Mouse (Mus musculus) MEL (cell line): ENCODE measurements around the gene Ddrgk1. TPM values are rescaled to one million over a fixed set of nuclear protein-coding genes. Genes with fewer than 3 reads are reported as not detected.

ENCODE experiments used
- DNase-seq: peaks from one replicate; pipeline ENCODE4 v3.0.0; 2011; ENCODE audit warnings: low read depth, low spot score
- H3K27ac ChIP-seq: 2 replicates; pipeline ENCODE4 v1.5.1; 2012; ENCODE audit warnings: low read depth, mild to moderate bottlenecking, control low read depth, low read length, moderate library complexity; ENCODE audit not compliant: control insufficient read depth
- H3K27me3 ChIP-seq, 2 experiments: fragments of 150-350 bp in 1 of 2; sonication (generic) in 1 of 2; 2 replicates each; pipeline ENCODE4 v1.6.1; 2012; ENCODE audit warnings: low read length in 2 of 2, mild to moderate bottlenecking in 2 of 2, improper control_type of control experiment in 1 of 2, moderate library complexity in 1 of 2; ENCODE audit not compliant: insufficient read depth in 2 of 2, control insufficient read depth in 1 of 2
- H3K36me3 ChIP-seq, 2 experiments: 2 replicates each; pipeline ENCODE4 v1.6.1; 2012 to 2014; ENCODE audit warnings: low read length in 2 of 2, improper control_type of control experiment in 1 of 2, inconsistent platforms in 1 of 2, mild to moderate bottlenecking in 1 of 2; ENCODE audit not compliant: insufficient read depth in 2 of 2, control insufficient read depth in 1 of 2
- H3K4me1 ChIP-seq, 2 experiments: fragments of 150-350 bp in 1 of 2; sonication (generic) in 1 of 2; 2 replicates each; pipeline ENCODE4 v1.6.1; 2012; ENCODE audit warnings: low read length in 2 of 2, improper control_type of control experiment in 1 of 2, mild to moderate bottlenecking in 1 of 2; ENCODE audit not compliant: insufficient read depth in 2 of 2, control insufficient read depth in 1 of 2
- H3K4me3 ChIP-seq, 2 experiments: fragments of 150-350 bp in 1 of 2; sonication (generic) in 1 of 2; 2 replicates each; pipeline ENCODE4 v1.5.1; 2012; ENCODE audit warnings: low read depth in 2 of 2, low read length in 2 of 2, mild to moderate bottlenecking in 2 of 2, moderate library complexity in 2 of 2, control low read depth in 1 of 2, improper control_type of control experiment in 1 of 2; ENCODE audit not compliant: control insufficient read depth in 1 of 2, insufficient read depth in 1 of 2
- H3K79me2 ChIP-seq: 2 replicates; pipeline ENCODE4 v1.6.1; 2012; ENCODE audit warnings: mild to moderate bottlenecking, low read length, moderate library complexity; ENCODE audit not compliant: control insufficient read depth, poor library complexity, insufficient read depth
- H3K9ac ChIP-seq: 2 replicates; pipeline ENCODE4 v1.6.1; 2012; ENCODE audit warnings: low read depth, mild to moderate bottlenecking, control low read depth, low read length, moderate library complexity; ENCODE audit not compliant: control insufficient read depth, poor library complexity, severe bottlenecking
- H3K9me3 ChIP-seq: fragments of 150-350 bp; sonication (generic); replicated peaks from 2 replicates; pipeline ENCODE4 v1.6.1; 2012; ENCODE audit warnings: mild to moderate bottlenecking, low read length, improper control_type of control experiment, moderate library complexity; ENCODE audit not compliant: insufficient read depth
- BHLHE40 ChIP-seq: IDR thresholded peaks from 2 replicates; pipeline ENCODE4 v1.6.1; 2012; ENCODE audit warnings: low read depth, mild to moderate bottlenecking, inconsistent platforms, low read length, improper control_type of control experiment, borderline replicate concordance
- CHD1 ChIP-seq: IDR thresholded peaks from 2 replicates; pipeline ENCODE4 v1.6.1; 2012; ENCODE audit warnings: low read depth, mild to moderate bottlenecking, inconsistent platforms, low read length, improper control_type of control experiment
- CHD2 ChIP-seq: IDR thresholded peaks from 2 replicates; pipeline ENCODE4 v1.6.1; 2011; ENCODE audit warnings: low read length, improper control_type of control experiment
- CTCF ChIP-seq, 3 experiments: IDR thresholded peaks in 2 of 3; conservative IDR thresholded peaks in 1 of 3; 2 replicates each; pipeline ENCODE4 v1.5.1; 2011 to 2012; ENCODE audit warnings: low read length in 3 of 3, low read depth in 2 of 3, mild to moderate bottlenecking in 2 of 3, improper control_type of control experiment in 1 of 3, inconsistent platforms in 1 of 3, mixed read lengths in 1 of 3, moderate library complexity in 1 of 3; ENCODE audit not compliant: control insufficient read depth in 1 of 3, insufficient read depth in 1 of 3, poor library complexity in 1 of 3, severe bottlenecking in 1 of 3
- ELF1 ChIP-seq: IDR thresholded peaks from 2 replicates; pipeline ENCODE4 v1.6.1; 2014; ENCODE audit warnings: low read depth, mild to moderate bottlenecking, inconsistent platforms, low read length, improper control_type of control experiment, moderate library complexity
- EP300 ChIP-seq, 2 experiments: IDR thresholded peaks; 2 replicates each; pipeline ENCODE4 v1.6.1; 2011; ENCODE audit warnings: improper control_type of control experiment in 2 of 2, low read length in 2 of 2, low read depth in 1 of 2, mild to moderate bottlenecking in 1 of 2
- JUND ChIP-seq: IDR thresholded peaks from 2 replicates; pipeline ENCODE4 v1.6.1; 2011; ENCODE audit warnings: low read depth, mild to moderate bottlenecking, improper control_type of control experiment, low read length
- MAX ChIP-seq: IDR thresholded peaks from 2 replicates; pipeline ENCODE4 v1.6.1; 2011; ENCODE audit warnings: low read length, improper control_type of control experiment
- MXI1 ChIP-seq: IDR thresholded peaks from 2 replicates; pipeline ENCODE4 v1.6.1; 2011; ENCODE audit warnings: mild to moderate bottlenecking, low read depth, low read length, improper control_type of control experiment
- MYB ChIP-seq: IDR thresholded peaks from 2 replicates; pipeline ENCODE4 v1.6.1; 2011; ENCODE audit warnings: mild to moderate bottlenecking, low read depth, low read length, improper control_type of control experiment
- NRF1 ChIP-seq: IDR thresholded peaks from 2 replicates; pipeline ENCODE4 v1.6.1; 2014; ENCODE audit warnings: low read depth, mild to moderate bottlenecking, inconsistent platforms, low read length, improper control_type of control experiment, moderate library complexity; ENCODE audit not compliant: poor library complexity, insufficient read depth, severe bottlenecking
- POLR2AphosphoS2 ChIP-seq: IDR thresholded peaks from 2 replicates; pipeline ENCODE4 v1.6.1; 2011; ENCODE audit warnings: low read length, improper control_type of control experiment
- POLR2AphosphoS5 ChIP-seq: IDR thresholded peaks from 2 replicates; pipeline ENCODE4 v1.6.1; 2012; ENCODE audit warnings: low read depth, borderline replicate concordance, mild to moderate bottlenecking, inconsistent platforms, low read length, moderate library complexity, mixed read lengths
- SMC3 ChIP-seq: IDR thresholded peaks from 2 replicates; pipeline ENCODE4 v1.6.1; 2011; ENCODE audit warnings: low read depth, low read length, improper control_type of control experiment
- TBP ChIP-seq: IDR thresholded peaks from 2 replicates; pipeline ENCODE4 v1.8.0; 2011; ENCODE audit warnings: low read depth, low read length, improper control_type of control experiment
- TCF12 ChIP-seq: IDR thresholded peaks from 2 replicates; pipeline ENCODE4 v1.6.1; 2014; ENCODE audit warnings: low read depth, mild to moderate bottlenecking, inconsistent platforms, low read length, improper control_type of control experiment, moderate library complexity
- UBTF ChIP-seq: IDR thresholded peaks from 2 replicates; pipeline ENCODE4 v1.6.1; 2012; ENCODE audit warnings: low read depth, mild to moderate bottlenecking, inconsistent platforms, low read length, improper control_type of control experiment, moderate library complexity, borderline replicate concordance; ENCODE audit not compliant: insufficient read depth
- USF1 ChIP-seq: IDR thresholded peaks from 2 replicates; pipeline ENCODE4 v1.6.1; 2014; ENCODE audit warnings: low read depth, mild to moderate bottlenecking, inconsistent platforms, low read length, improper control_type of control experiment, moderate library complexity
- USF2 ChIP-seq, 2 experiments: IDR thresholded peaks; 2 replicates each; pipeline ENCODE4 v1.6.1; 2011 to 2012; ENCODE audit warnings: improper control_type of control experiment in 2 of 2, low read length in 2 of 2, borderline replicate concordance in 1 of 2, inconsistent platforms in 1 of 2, low read depth in 1 of 2, mild to moderate bottlenecking in 1 of 2; ENCODE audit not compliant: insufficient read depth in 1 of 2
- ZNF384 ChIP-seq: IDR thresholded peaks from 2 replicates; pipeline ENCODE4 v1.6.1; 2012; ENCODE audit warnings: low read depth, mild to moderate bottlenecking, inconsistent platforms, low read length, improper control_type of control experiment
- polyA plus RNA-seq, 2 experiments: library from polyadenylated mRNA; stranded (reverse) in 1 of 2; unstranded in 1 of 2; fragments of >175 nt in 1 of 2; fragments of >200 nt in 1 of 2; gene quantifications; 2 replicates each; pipeline versions ENCODE4 v1.2.1 to v1.2.4; 2012; ENCODE audit warnings: low replicate concordance in 2 of 2, low read depth in 1 of 2; ENCODE audit not compliant: insufficient read length in 2 of 2, insufficient read depth in 1 of 2, missing spikeins in 1 of 2
- total RNA-seq: library from RNA; depleted of rRNA; stranded (reverse); fragments of 300-350 nt; gene quantifications from 2 replicates; pipeline ENCODE4 v1.2.3, GENCODE M21; 2012

Gene Ddrgk1
- total and polyA plus RNA-seq, 3 experiments, result 52.7 to 73.6 TPM; not detected in 1

DNA sequence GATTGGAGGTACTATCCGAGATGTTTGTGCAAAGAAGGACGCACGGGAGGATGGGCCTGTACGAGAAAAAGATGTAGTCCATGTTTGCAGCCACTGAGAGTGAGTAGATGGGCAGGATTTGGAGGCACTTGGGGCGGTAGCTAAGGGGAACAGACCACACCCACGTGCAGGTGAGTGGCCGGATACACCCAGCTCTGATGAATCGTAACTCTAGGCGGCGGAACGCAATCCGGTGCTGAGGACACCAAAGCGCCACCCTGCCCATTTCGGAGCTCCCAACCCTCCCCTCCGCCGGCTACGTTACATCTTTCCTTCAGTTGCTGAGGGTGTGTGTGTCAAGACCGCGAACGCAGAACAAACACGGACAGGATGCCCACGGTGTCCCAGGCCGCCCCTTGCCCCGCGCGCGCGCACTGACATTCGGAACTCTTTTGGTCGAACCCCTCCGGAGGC, 32.3 kb upstream of the Ddrgk1 start:
- H3K79me2 ChIP-seq, result no peaks in the 10 kb centered on the region
- H3K27me3 ChIP-seq, result no peaks in the 10 kb centered on the region
- peak overlapping the region; percentile 48 for H3K9ac ChIP-seq
- peaks cover 2 to 14% of the 10 kb centered on the region in 2 experiments; a peak in 2 of 4 replicates for H3K4me1 ChIP-seq
- H3K36me3 ChIP-seq, result peaks cover 0 to 7% of the 10 kb centered on the region in 2 experiments; a peak in 2 of 4 replicates
- no peak for DNase-seq
- no peak overlapping the region for H3K27ac ChIP-seq
- no peaks in the 10 kb centered on the region for H3K9me3 ChIP-seq
- H3K4me3 ChIP-seq, result peak overlapping the region; percentile 51 to 64
- no peak for TF ChIP-seq ELF1
- no peak for TF ChIP-seq MXI1
- TF ChIP-seq JUND, result no peak
- no peak for TF ChIP-seq TBP
- no peak for TF ChIP-seq CTCF (IDR thresholded peaks at IDR 0.05 in 2 of 3, conservative IDR thresholded peaks at IDR 0.05 in 1 of 3; ENCODE audit: control insufficient read depth in 1 of 3, insufficient read depth in 1 of 3, low read depth in 2 of 3, low read length in 3 of 3, poor library complexity in 1 of 3, severe bottlenecking in 1 of 3)
- no peak for TF ChIP-seq TCF12
- TF ChIP-seq POLR2AphosphoS5, result no peak
- TF ChIP-seq UBTF, result no peak
- no peak for TF ChIP-seq CHD1
- TF ChIP-seq CHD2, result no peak

DNA sequence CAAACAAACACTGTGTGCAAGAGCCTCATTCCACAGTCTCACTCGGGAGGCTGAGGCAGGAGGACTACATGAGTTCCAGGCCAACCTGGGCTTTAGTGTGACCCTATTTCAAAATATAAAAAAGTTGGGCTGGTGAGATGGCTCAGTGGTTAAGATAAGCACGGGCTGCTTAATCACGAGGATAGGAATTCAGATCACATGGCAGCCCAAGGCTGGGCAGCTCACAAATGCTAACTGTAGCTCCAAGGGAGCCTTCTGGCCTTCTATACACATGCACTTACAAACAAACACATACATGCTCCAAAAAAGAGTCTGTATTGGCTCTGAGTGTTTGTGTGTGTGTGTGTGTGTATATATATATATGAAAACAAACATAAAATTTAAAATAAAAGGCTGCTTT, 29.1 kb upstream of the Ddrgk1 start:
- Histone ChIP-seq H3K9me3 (no peaks in the 10 kb centered on the region), H3K9ac (peak overlapping the region; percentile 18; the same call in 1 of the 2 replicates)
- TF ChIP-seq TBP (no peak), MAX (peak; percentile 68), ZNF384 (peak; percentile 38; the same call in 1 of the 2 replicates), TCF12 (0 out of 2 replicates have a peak, but pooled peaks have one; percentile 10), MYB (no peak), MXI1 (peak; percentile 61; the same call in 1 of the 2 replicates), CTCF (IDR thresholded peaks at IDR 0.05 in 2 of 3, conservative IDR thresholded peaks at IDR 0.05 in 1 of 3; ENCODE audit: control insufficient read depth in 1 of 3, insufficient read depth in 1 of 3, low read depth in 2 of 3, low read length in 3 of 3, poor library complexity in 1 of 3, severe bottlenecking in 1 of 3) (no peak), POLR2AphosphoS2 (no peak), BHLHE40 (peak; percentile 28; the same call in 1 of the 2 replicates), SMC3 (0 out of 2 replicates have a peak, but pooled peaks have one; percentile 3), NRF1 (no peak), USF1 (peak; percentile 81), EP300 (IDR thresholded peaks at IDR 0.05; ENCODE audit: low read depth in 1 of 2, low read length in 2 of 2) (peak; percentile 14 to 20; a peak in 1 of 4 replicates), USF2 (IDR thresholded peaks at IDR 0.05; ENCODE audit: borderline replicate concordance in 1 of 2, insufficient read depth in 1 of 2, low read depth in 1 of 2, low read length in 2 of 2) (peak in 1 of 2 experiments; percentile 47; a peak in 1 of 4 replicates)

More for the DNA sequence above, 29.1 kb upstream of the Ddrgk1 start:
- Histone ChIP-seq H3K27ac (peak overlapping the region; percentile 15), H3K4me1 (peaks cover 2 to 14% of the 10 kb centered on the region in 2 experiments; a peak in 2 of 4 replicates), H3K4me3 (no peak overlapping the region), H3K36me3 (peaks cover 0 to 7% of the 10 kb centered on the region in 2 experiments; a peak in 2 of 4 replicates), H3K27me3 (no peaks in the 10 kb centered on the region), H3K79me2 (no peaks in the 10 kb centered on the region)
- peak; percentile 39 for DNase-seq
